Mouse (Mus musculus) lung, embryonic 14.5 days (tissue): Measurements from ENCODE around the gene Lrp5. TPM values are rescaled to one million over a fixed set of nuclear protein-coding genes. Genes with fewer than 3 reads are reported as not detected.
A peak's percentile ranks its signal among the peaks of the same experiment; 100 is the strongest.

ENCODE experiments used
- ATAC-seq: fragments of 200-750 bp; cut with Nextera tagmentation; 2 replicates; pipeline ENCODE4 v1.8.0; 2017; ENCODE audit warnings: mild to moderate bottlenecking, moderate TSS enrichment, moderate library complexity; ENCODE audit not compliant: insufficient read depth
- DNase-seq: peaks from one replicate; pipeline ENCODE4 v3.0.0-alpha.2; 2015
- H3K27ac ChIP-seq: fragments of 300-500 bp; sonication (generic); 2 replicates; pipeline ENCODE4 v1.5.1; 2014; ENCODE audit warnings: low read depth, mild to moderate bottlenecking, moderate library complexity
- H3K27me3 ChIP-seq: fragments of 300-500 bp; sonication (generic); 2 replicates; pipeline ENCODE4 v1.6.1; 2014; ENCODE audit warnings: low read length, control low read depth; ENCODE audit not compliant: insufficient read depth
- H3K36me3 ChIP-seq: fragments of 300-500 bp; sonication (generic); 2 replicates; pipeline ENCODE4 v1.6.1; 2014; ENCODE audit warnings: control low read depth; ENCODE audit not compliant: insufficient read depth
- H3K4me1 ChIP-seq: fragments of 300-500 bp; sonication (generic); 2 replicates; pipeline ENCODE4 v1.6.1; 2014; ENCODE audit warnings: antibody characterized with exemption, control low read depth; ENCODE audit not compliant: insufficient read depth
- H3K4me2 ChIP-seq: fragments of 300-500 bp; sonication (generic); 2 replicates; pipeline ENCODE4 v1.6.1; 2014; ENCODE audit warnings: mild to moderate bottlenecking
- H3K4me3 ChIP-seq: fragments of 300-500 bp; sonication (generic); 2 replicates; pipeline ENCODE4 v1.5.1; 2014; ENCODE audit warnings: low read depth, low read length
- H3K9ac ChIP-seq: fragments of 300-500 bp; sonication (generic); 2 replicates; pipeline ENCODE4 v1.6.1; 2014
- H3K9me3 ChIP-seq: fragments of 300-500 bp; sonication (generic); 2 replicates; pipeline ENCODE4 v1.6.1; 2016; ENCODE audit warnings: low read depth, low read length, control low read depth
- CTCF ChIP-seq: IDR thresholded peaks from 2 replicates; pipeline ENCODE4 v1.5.1; 2016; ENCODE audit warnings: antibody characterized with exemption, low read depth
- WGBS: fragments of 180-500 bp; shearing (Covaris S2); extraction: QIAGEN DNeasy Blood & Tissue Kit; methylation state at CpG from one replicate; pipeline ENCODE4 v1.1.7; 2014; 5-methylcytosine and 5-hydroxymethylcytosine counted together
- polyA plus RNA-seq: library from polyadenylated mRNA; unstranded; fragments of >200 nt; fragmentation: Nextera tagmentation; extraction: Ambion mirVana; gene quantifications from 2 replicates; pipeline ENCODE4 v1.2.1, GENCODE M21; 2014

Gene Lrp5
- polyA plus RNA-seq: 9.3 and 11.4 TPM in 2 replicates

DNA sequence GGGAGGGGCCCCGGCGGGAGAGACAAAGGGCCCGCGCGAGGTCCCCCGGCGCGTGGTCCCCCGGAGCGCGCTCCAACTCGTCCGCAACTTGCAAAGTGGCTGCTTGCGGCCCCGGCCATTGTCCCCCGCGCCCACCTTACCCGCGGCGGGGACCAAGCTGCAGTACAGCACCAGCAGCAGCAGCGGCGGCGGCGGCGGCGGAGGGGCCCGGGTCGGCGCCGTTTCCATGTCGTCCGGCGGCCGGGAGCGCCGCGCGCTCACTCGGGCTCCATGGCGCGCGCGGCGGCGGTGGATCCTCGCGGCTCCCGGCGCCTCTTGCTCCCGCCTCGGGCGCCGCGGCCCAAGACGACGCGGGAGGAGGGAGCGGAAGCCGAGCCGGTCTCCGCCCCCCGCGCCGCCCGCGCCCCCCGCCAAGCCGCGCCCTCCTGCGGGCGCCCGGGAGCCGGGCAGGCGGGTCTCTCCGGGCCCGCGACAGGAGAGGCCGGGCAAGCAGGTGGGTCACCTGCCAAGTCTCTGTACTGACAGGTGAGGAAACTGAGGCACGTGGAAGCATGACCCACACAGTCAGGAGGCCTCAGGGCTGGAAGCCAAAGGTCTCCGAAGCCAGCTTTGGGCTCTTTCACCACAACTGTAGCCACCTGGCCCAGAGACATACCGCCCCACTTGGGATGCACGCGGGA lies at the start of gene Lrp5:
Gene Lrp5, minus strand, starts transcription at position 350 of the 680 bp plus-strand sequence.
- no peaks in the 10 kb centered on the region for H3K36me3 ChIP-seq
- DNase-seq (peak; percentile 76), ATAC-seq (peak; percentile 32; the same call in 1 of the 2 replicates)
- peak within 1 kb of the TSS; percentile 98 for H3K9ac ChIP-seq
- no peaks in the 10 kb centered on the region for H3K9me3 ChIP-seq
- no peak for TF ChIP-seq CTCF
- no peaks in the 10 kb centered on the region for H3K27me3 ChIP-seq
- H3K27ac ChIP-seq: peak within 1 kb of the TSS; percentile 87
- peaks cover 21% of the 10 kb centered on the region for H3K4me1 ChIP-seq
- peak within 1 kb of the TSS; percentile 98 for H3K4me3 ChIP-seq
- peak within 1 kb of the TSS; percentile 98 for H3K4me2 ChIP-seq
- under 1% methylated on average over 80 of the region's 83 CpGs for WGBS

DNA sequence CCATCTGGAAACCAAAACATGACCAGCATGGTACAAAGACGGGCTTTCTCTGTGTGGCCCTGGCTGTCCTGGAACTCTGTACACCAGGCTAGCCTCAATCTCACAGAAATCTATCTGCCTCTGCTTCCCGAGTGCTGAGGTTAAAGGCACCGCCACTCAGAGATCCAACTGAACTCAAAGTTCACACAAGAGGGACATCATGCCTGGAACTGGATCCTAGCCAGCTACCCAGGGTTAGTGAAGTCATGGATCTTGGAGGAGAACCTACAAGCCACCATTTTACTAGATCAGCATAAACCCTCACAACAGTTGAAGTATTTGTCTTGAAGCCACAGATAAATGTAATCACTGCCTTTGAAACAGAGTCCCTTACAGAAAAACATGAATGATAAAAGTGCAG lies 49.6 kb upstream of the Lrp5 start:
- Histone ChIP-seq H3K4me1 (no peaks in the 10 kb centered on the region), H3K9ac (no peak overlapping the region), H3K27me3 (no peaks in the 10 kb centered on the region), H3K4me2 (no peak overlapping the region), H3K9me3 (no peaks in the 10 kb centered on the region), H3K36me3 (no peaks in the 10 kb centered on the region), H3K27ac (no peak overlapping the region), H3K4me3 (no peak overlapping the region)
- DNase-seq: no peak
- WGBS: 81% methylated on average over 3 of the region's 3 CpGs
- TF ChIP-seq CTCF: no peak
- no peak for ATAC-seq

DNA sequence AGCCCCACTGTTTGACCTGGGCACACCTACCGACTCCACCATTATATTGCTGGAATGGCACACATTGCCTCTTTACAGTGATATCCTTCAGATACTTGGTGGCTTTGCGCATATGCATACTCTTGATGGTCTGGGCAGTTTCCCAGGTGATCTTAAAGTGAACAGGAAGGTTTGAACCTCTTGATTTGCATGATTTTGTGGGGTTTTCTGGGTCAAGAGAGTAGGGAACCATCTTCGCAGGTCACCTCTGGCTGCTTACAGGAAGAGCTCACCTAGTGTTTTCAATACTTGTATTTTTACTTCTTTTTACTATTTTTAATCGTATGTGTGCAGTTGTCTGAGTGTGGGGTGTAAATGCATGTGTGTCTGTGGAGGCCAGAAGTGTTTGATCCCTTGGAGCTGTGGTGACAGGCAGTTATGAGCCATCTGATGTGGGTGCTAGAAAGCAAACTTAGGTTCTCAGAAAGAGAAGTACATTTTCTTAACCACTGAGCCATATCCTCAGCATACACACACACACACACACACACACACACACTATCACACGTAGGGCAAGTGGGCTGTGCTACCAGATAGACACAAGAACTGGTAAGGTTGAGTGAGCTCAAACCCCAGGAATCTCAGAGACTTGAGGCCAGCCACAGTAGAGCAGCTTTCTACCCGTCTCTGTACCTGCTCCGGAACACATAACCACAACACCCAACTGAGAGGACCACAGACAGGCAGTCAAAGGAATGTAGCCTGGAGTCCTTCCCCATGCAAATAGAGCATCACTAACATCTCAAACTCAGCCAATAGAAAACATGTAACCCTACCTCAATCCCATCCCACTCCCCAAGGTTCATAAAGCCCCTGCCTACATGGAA lies 44.6 kb upstream of the Lrp5 start:
- Histone ChIP-seq H3K9ac (no peak overlapping the region), H3K4me3 (no peak overlapping the region), H3K9me3 (no peaks in the 10 kb centered on the region), H3K27ac (no peak overlapping the region), H3K4me2 (no peak overlapping the region), H3K36me3 (no peaks in the 10 kb centered on the region), H3K4me1 (no peaks in the 10 kb centered on the region), H3K27me3 (no peaks in the 10 kb centered on the region)
- ATAC-seq (no peak), DNase-seq (no peak)
- WGBS: 73% methylated on average over 7 of the region's 7 CpGs
- no peak for TF ChIP-seq CTCF

DNA sequence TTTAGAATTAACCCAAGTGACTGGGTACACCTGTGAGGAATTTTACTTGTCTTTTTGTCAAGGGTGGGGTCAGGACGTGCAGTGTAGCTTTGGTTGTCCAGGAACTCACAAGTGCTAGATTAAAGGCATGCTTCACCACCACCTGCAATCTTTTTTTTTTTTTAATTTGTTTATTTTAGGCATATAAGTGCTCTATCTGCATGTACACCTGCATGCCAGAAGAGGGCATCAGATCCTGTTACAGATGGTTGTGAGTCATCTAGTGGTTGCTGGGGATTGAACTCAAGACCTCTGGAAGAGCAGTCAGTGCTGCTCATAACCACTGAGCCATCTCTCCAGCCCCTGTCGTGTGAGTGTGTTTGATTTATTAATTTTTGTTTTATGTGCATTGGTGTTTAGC lies 42.5 kb upstream of the Lrp5 start:
- Histone ChIP-seq H3K4me2 (no peak overlapping the region), H3K27me3 (no peaks in the 10 kb centered on the region), H3K36me3 (no peaks in the 10 kb centered on the region), H3K27ac (no peak overlapping the region), H3K9ac (no peak overlapping the region), H3K4me1 (no peaks in the 10 kb centered on the region), H3K9me3 (no peaks in the 10 kb centered on the region), H3K4me3 (no peak overlapping the region)
- no peak for TF ChIP-seq CTCF
- DNase-seq: no peak
- ATAC-seq: no peak
- WGBS: 52% methylated on average over 2 of the region's 2 CpGs

DNA sequence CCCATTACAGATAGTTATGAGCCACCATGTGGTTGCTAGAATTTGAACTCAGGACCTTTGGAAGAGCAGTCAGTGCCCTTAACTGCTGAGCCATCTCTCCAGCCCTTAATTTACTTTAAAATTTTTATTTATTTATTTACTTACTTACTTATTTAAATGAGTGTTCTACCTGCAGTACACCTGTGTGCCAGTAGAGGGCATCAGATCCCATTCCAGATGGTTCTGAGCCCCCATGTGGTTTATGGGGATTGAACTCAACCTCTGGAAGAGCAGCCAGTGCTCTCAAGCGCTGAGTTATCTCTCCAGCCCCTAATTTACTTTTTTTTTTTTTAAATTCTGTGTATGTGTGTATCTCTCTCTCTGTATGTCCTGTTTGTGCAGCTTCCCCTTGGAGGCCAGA lies 38.4 kb upstream of the Lrp5 start:
- no peaks in the 10 kb centered on the region for H3K36me3 ChIP-seq
- H3K4me1 ChIP-seq: no peaks in the 10 kb centered on the region
- TF ChIP-seq CTCF: peak; percentile 80
- H3K4me2 ChIP-seq: no peak overlapping the region
- no peak overlapping the region for H3K9ac ChIP-seq
- no peak for ATAC-seq
- H3K27me3 ChIP-seq: no peaks in the 10 kb centered on the region
- DNase-seq: peak; percentile 86
- H3K9me3 ChIP-seq: no peaks in the 10 kb centered on the region
- no peak overlapping the region for H3K4me3 ChIP-seq
- H3K27ac ChIP-seq: no peak overlapping the region
- WGBS: 12% methylated on average over 1 of the region's 1 CpGs

DNA sequence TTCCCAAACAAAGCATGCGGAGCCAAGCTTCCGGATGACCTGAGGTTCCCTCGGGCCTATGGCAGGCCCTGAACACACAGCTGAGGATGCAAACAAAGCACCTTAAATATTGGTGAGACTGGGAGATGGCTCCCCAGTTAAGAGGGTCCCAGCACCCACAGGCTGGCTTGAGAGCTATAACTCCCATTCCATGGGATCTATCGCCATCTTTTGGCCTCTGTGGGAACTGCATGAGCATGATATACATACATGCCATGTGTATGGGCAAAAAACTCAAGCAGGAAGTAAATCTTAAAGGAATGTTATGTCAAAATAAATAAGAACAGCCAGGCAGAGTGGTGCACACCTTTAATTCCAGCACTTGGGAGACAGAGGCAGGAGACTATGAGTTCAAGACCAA lies 37.5 kb upstream of the Lrp5 start:
- H3K27me3 ChIP-seq: no peaks in the 10 kb centered on the region
- H3K4me3 ChIP-seq: no peak overlapping the region
- ATAC-seq (no peak), DNase-seq (peak; percentile 66)
- H3K36me3 ChIP-seq: no peaks in the 10 kb centered on the region
- H3K9ac ChIP-seq: no peak overlapping the region
- H3K4me2 ChIP-seq: no peak overlapping the region
- no peaks in the 10 kb centered on the region for H3K9me3 ChIP-seq
- 75% methylated on average over 4 of the region's 4 CpGs for WGBS
- H3K4me1 ChIP-seq: no peaks in the 10 kb centered on the region
- peak; percentile 63 for TF ChIP-seq CTCF
- no peak overlapping the region for H3K27ac ChIP-seq

DNA sequence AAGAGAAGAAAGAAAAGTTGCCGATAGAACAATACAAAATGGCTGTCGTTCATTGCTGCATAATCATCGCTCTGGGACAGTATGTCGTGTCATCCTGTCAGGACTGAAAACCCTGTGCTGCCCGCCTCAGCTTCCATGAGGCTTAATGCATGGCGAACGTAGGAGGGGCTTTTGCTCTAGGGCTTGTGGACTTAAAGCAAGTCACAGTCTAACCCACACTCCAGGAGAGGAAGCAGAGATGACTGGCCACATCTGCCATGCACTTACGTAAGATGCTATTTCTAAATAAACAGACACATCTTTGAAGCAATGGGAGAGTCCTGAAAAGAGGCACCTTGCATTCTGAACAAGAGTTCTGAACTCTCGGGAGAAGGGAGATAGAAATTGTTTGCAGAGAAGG lies 36.8 kb upstream of the Lrp5 start:
- Histone ChIP-seq H3K36me3 (0 out of 2 replicates have a peak, but pooled peaks cover 4% of the 10 kb centered on the region), H3K4me3 (no peak overlapping the region), H3K9ac (no peak overlapping the region), H3K4me1 (no peaks in the 10 kb centered on the region), H3K27me3 (no peaks in the 10 kb centered on the region), H3K4me2 (no peak overlapping the region), H3K9me3 (no peaks in the 10 kb centered on the region), H3K27ac (no peak overlapping the region)
- 84% methylated on average over 9 of the region's 9 CpGs for WGBS
- no peak for TF ChIP-seq CTCF
- ATAC-seq (no peak), DNase-seq (no peak)
